In the genomic region with DNA sequence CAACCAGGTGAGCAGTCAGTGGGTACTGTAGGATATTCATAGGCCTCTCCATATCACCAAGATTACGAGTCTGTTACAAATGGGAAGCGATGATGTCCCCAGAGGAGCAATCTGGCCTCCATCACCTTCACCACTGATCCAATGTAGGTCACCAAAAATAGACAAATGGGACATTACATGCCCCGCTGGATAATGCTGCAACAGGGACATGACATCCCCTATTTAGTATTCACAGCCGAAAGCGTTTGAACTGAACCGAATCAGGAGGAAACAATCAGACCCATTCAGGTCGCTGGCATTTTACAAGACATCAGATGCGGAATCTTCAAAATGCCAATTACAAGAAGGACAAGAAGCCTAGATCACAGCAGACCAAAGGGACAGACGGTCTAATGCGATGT, we compare ENCODE assay signal across 16 mouse cellular contexts.
A peak's percentile ranks its signal among the peaks of the same experiment; 100 is the strongest.
DNase-seq lines count a peak whose midpoint lies in the region; ATAC-seq and TF ChIP-seq lines count a peak whose summit lies in the region.
"Had no signal": no experiment of that assay in that cellular context is flagged by ENCODE, and none has a peak within 500 bp of the region (broad histone marks: within the 10 kb centered on the region; RNA-seq: fewer than 3 reads in every experiment).

No protein-coding gene starts in this region.

- H3K27me3 ChIP-seq in hindbrain, embryonic 13.5 days, result no peaks in the 10 kb centered on the region
- no peaks in the 10 kb centered on the region for H3K27me3 ChIP-seq in hindbrain, embryonic 11.5 days (ENCODE audit: control insufficient read depth, insufficient read depth, low read length)
- H3K27me3 ChIP-seq in midbrain, postnatal 0 days (ENCODE audit: insufficient read depth, low read length), result no peaks in the 10 kb centered on the region
- H3K27me3 ChIP-seq: heart, embryonic 15.5 days; intestine, embryonic 15.5 days; liver, embryonic 15.5 days; midbrain, embryonic 12.5 days had no signal

- no peak overlapping the region for H3K9ac ChIP-seq in hindbrain, embryonic 13.5 days
- no peak overlapping the region for H3K9ac ChIP-seq in hindbrain, embryonic 11.5 days (ENCODE audit: low read depth, low read length)
- no peak overlapping the region for H3K9ac ChIP-seq in midbrain, postnatal 0 days (replicated peaks; ENCODE audit: low read length, poor library complexity, severe bottlenecking)
- H3K9ac ChIP-seq: heart, embryonic 15.5 days; intestine, embryonic 15.5 days; liver, embryonic 15.5 days; midbrain, embryonic 12.5 days had no signal

- H3K9me3 ChIP-seq in hindbrain, embryonic 13.5 days, result peaks cover 4% of the 10 kb centered on the region
- no peaks in the 10 kb centered on the region for H3K9me3 ChIP-seq in hindbrain, embryonic 11.5 days (ENCODE audit: control insufficient read depth, low read length)
- H3K9me3 ChIP-seq in midbrain, postnatal 0 days (ENCODE audit: low read length), result no peaks in the 10 kb centered on the region
- H3K9me3 ChIP-seq: heart, embryonic 15.5 days; intestine, embryonic 15.5 days had no signal

- DNase-seq in hindbrain, embryonic 11.5 days (ENCODE audit: low spot score), result no peak
- peak; percentile 78 for DNase-seq in brain, adult 2 months (ENCODE audit: low read depth, low spot score)
- peak; percentile 64 for DNase-seq in cerebellum, adult 9-11 months
- DNase-seq in midbrain, postnatal 0 days (ENCODE audit: low spot score), result no peak
- no peak for DNase-seq in ovary, postnatal 36 days (ENCODE audit: low spot score)
- no peak for DNase-seq in urinary bladder, adult 18-20 months (ENCODE audit: low spot score in 2 of 2)
- DNase-seq: heart, adult 11 months; lung, postnatal 14 days had no signal

- H3K27ac ChIP-seq in hindbrain, embryonic 13.5 days, result peak overlapping the region; percentile 70
- H3K27ac ChIP-seq in hindbrain, embryonic 11.5 days (ENCODE audit: low read depth, low read length), result no peak overlapping the region
- peak overlapping the region; percentile 47; the same call in 1 of the 2 replicates for H3K27ac ChIP-seq in midbrain, postnatal 0 days (ENCODE audit: low read depth, low read length)
- H3K27ac ChIP-seq: heart, embryonic 15.5 days; intestine, embryonic 15.5 days; limb, embryonic 10.5 days; liver, embryonic 15.5 days had no signal

- peaks cover 15% of the 10 kb centered on the region for H3K4me1 ChIP-seq in hindbrain, embryonic 13.5 days (replicated peaks)
- no peaks in the 10 kb centered on the region for H3K4me1 ChIP-seq in hindbrain, embryonic 11.5 days (replicated peaks; ENCODE audit: control insufficient read depth, insufficient read depth, low read length)
- peaks cover 10% of the 10 kb centered on the region for H3K4me1 ChIP-seq in midbrain, postnatal 0 days (ENCODE audit: insufficient read depth, low read length)
- H3K4me1 ChIP-seq: heart, embryonic 15.5 days; intestine, embryonic 15.5 days; liver, embryonic 15.5 days had no signal

- TF ChIP-seq CTCF in midbrain, postnatal 0 days (IDR thresholded peaks at IDR 0.05), result no peak

- 47% methylated on average over 10 of the region's 10 CpGs for WGBS in hindbrain, embryonic 13.5 days
- 80% methylated on average over 10 of the region's 10 CpGs for WGBS in hindbrain, embryonic 11.5 days
- WGBS in midbrain, postnatal 0 days, result 62% methylated on average over 10 of the region's 10 CpGs

- no peaks in the 10 kb centered on the region for H3K36me3 ChIP-seq in hindbrain, embryonic 13.5 days
- H3K36me3 ChIP-seq in hindbrain, embryonic 11.5 days (ENCODE audit: control insufficient read depth, insufficient read depth, low read length), result no peaks in the 10 kb centered on the region
- no peaks in the 10 kb centered on the region for H3K36me3 ChIP-seq in midbrain, postnatal 0 days (ENCODE audit: insufficient read depth, low read length)
- H3K36me3 ChIP-seq: heart, embryonic 15.5 days; intestine, embryonic 15.5 days; limb, embryonic 10.5 days; liver, embryonic 15.5 days; midbrain, embryonic 12.5 days had no signal

- ATAC-seq in hindbrain, embryonic 13.5 days (ENCODE audit: low FRiP score), result no peak
- no peak for ATAC-seq in hindbrain, embryonic 11.5 days (ENCODE audit: low FRiP score)
- ATAC-seq in midbrain, postnatal 0 days (ENCODE audit: low FRiP score), result peak; percentile 28; the same call in 1 of the 2 replicates
- ATAC-seq in granulocyte monocyte progenitor cell, adult 5-6 weeks (replicated peaks; ENCODE audit: poor library complexity, severe bottlenecking), result no peak
- ATAC-seq: activated CD4-positive, CD25-positive, alpha-beta regulatory T cell, adult 4 months; intestine, embryonic 15.5 days had no signal

- no peak overlapping the region for H3K4me3 ChIP-seq in hindbrain, embryonic 13.5 days
- H3K4me3 ChIP-seq in hindbrain, embryonic 11.5 days (ENCODE audit: low read depth, low read length), result no peak overlapping the region
- no peak overlapping the region for H3K4me3 ChIP-seq in midbrain, postnatal 0 days (ENCODE audit: low read depth, low read length)
- H3K4me3 ChIP-seq: heart, embryonic 15.5 days; intestine, embryonic 15.5 days; limb, embryonic 10.5 days; liver, embryonic 15.5 days; midbrain, embryonic 12.5 days had no signal

- no peak overlapping the region for H3K4me2 ChIP-seq in hindbrain, embryonic 13.5 days
- H3K4me2 ChIP-seq in hindbrain, embryonic 11.5 days (replicated peaks; ENCODE audit: low read depth, low read length), result no peak overlapping the region
- H3K4me2 ChIP-seq in midbrain, postnatal 0 days (ENCODE audit: low read depth, low read length, poor library complexity, severe bottlenecking), result no peak overlapping the region
- H3K4me2 ChIP-seq: heart, embryonic 15.5 days; intestine, embryonic 15.5 days; liver, embryonic 15.5 days; midbrain, embryonic 12.5 days had no signal

Comparison
In these comparisons a context has a peak if more than half of its experiments do, and no peak if none do; other contexts are left out.
1. DNase-seq: peak in brain, adult 2 months (single experiment) and cerebellum, adult 9-11 months (single experiment); none in hindbrain, embryonic 11.5 days (single experiment), midbrain, postnatal 0 days (single experiment), ovary, postnatal 36 days (single experiment) and urinary bladder, adult 18-20 months (0 of 2).